Mouse (Mus musculus) brain, adult 2 months (tissue): ENCODE measurements at regions not wholly inside any gene's neighbourhood (a gene's known extent, or its start where the extent isn't known, plus 50 kb on each side); places are given as distances from the start of the nearest gene placed in this dataset.
A peak's percentile ranks its signal among the peaks of the same experiment; 100 is the strongest.

ENCODE experiments used
- DNase-seq: peaks from one replicate; pipeline ENCODE4 v3.0.0; 2011; ENCODE audit warnings: low read depth, low spot score

GRCm38 (mm10) chr6:64797600-64797999 is 68.7 kb downstream of the Atoh1 start:
- DNase-seq = no peak

- DNase-seq = no peak
Measured at GRCm38 (mm10) chr6:64798804-64799203, 69.9 kb downstream of the Atoh1 start.

- DNase-seq = peak; percentile 12
Measured at GRCm38 (mm10) chr6:64799306-64800001, 70.5 kb downstream of the Atoh1 start.

GRCm38 (mm10) chr6:64800965-64801364 is 72.0 kb downstream of the Atoh1 start:
- no peak for DNase-seq

GRCm38 (mm10) chr6:64815115-64815514 is 86.2 kb downstream of the Atoh1 start:
- peak; percentile 10 for DNase-seq

GRCm38 (mm10) chr6:64849097-64849648 is 120.2 kb downstream of the Atoh1 start:
- DNase-seq = no peak

GRCm38 (mm10) chr6:64862901-64863300 is 134.0 kb downstream of the Atoh1 start:
- no peak for DNase-seq

- DNase-seq = no peak
Measured at GRCm38 (mm10) chr6:64896420-64896819, 146.0 kb upstream of the Smarcad1 start.
